Mouse (Mus musculus) C3H10T1/2 (cell line): Measurements from ENCODE around the gene Zfp809. TPM values are rescaled to one million over a fixed set of nuclear protein-coding genes. Genes with fewer than 3 reads are reported as not detected.

Experiments used
- polyA plus RNA-seq, 2 experiments: library from polyadenylated mRNA; unstranded; fragments of >200 nt; fragmentation: generic; extraction: Trizol; gene quantifications; one replicate each; pipeline ENCODE4 v1.2.1; 2012; ENCODE audit warnings: missing spikeins in 2 of 2

Zfp809 gene
- polyA plus RNA-seq = 1 to 10 TPM; 1.4 to 5.2 TPM

GRCm38 (mm10) chr9:22225581-22226388 is at the start of gene Zfp809:
TSS of gene Zfp809 (plus strand) at chr9:22225714.

GRCm38 (mm10) chr9:22188025-22188611 is 37.4 kb upstream of the Zfp809 start, which contains the start of gene Zfp872:
TSS of gene Zfp872 (plus strand) at chr9:22188090.

GRCm38 (mm10) chr9:22259184-22260091 is 33.9 kb downstream of the Zfp809 start, which contains the start of gene Zfp599:
TSS of gene Zfp599 (minus strand) at chr9:22259895.

Other genes starting within 250 kb of the Zfp809 start
- gene Rgl3, start 236.3 kb upstream of the Zfp809 start, polyA plus RNA-seq = 10 to 100 TPM in 1 of 2 experiments, 1 to 10 TPM in 1; 4.1 to 10.4 TPM
- gene Ccdc151, start 223.1 kb upstream of the Zfp809 start, polyA plus RNA-seq = 1 to 10 TPM in 1 of 2 experiments, under 1 TPM in 1; 0.64 to 1.9 TPM
- 100 to 1,000 TPM; 110 to 200 TPM for gene Prkcsh, start 222.9 kb upstream of the Zfp809 start, polyA plus RNA-seq
- gene Elavl3, start 173.7 kb upstream of the Zfp809 start, polyA plus RNA-seq = under 1 TPM in 1 of 2 experiments, not detected in 1; 0.05 TPM
- gene Gm49318, start 154.5 kb upstream of the Zfp809 start, polyA plus RNA-seq = not detected
- 10 to 100 TPM in 1 of 2 experiments, 1 to 10 TPM in 1; 4.2 to 10.3 TPM for gene Zfp653, start 154.3 kb upstream of the Zfp809 start, polyA plus RNA-seq
- 10 to 100 TPM; 15.6 to 33.1 TPM for gene Ecsit, start 140.3 kb upstream of the Zfp809 start, polyA plus RNA-seq
- under 1 TPM; 0.05 to 0.18 TPM for gene Cnn1, start 126.5 kb upstream of the Zfp809 start, polyA plus RNA-seq
- gene Elof1, start 108.5 kb upstream of the Zfp809 start, polyA plus RNA-seq = 100 to 1,000 TPM; 183 to 259 TPM
- not detected for gene Acp5, start 90.0 kb upstream of the Zfp809 start, polyA plus RNA-seq
- gene Pigyl, start 68.9 kb upstream of the Zfp809 start, polyA plus RNA-seq = 10 to 100 TPM; 51.2 to 91.4 TPM
- gene Zfp872, start 37.6 kb upstream of the Zfp809 start, polyA plus RNA-seq = not detected
- under 1 TPM; 0.06 to 0.71 TPM for gene Zfp599, start 34.2 kb downstream of the Zfp809 start, polyA plus RNA-seq
- under 1 TPM in 1 of 2 experiments, not detected in 1; 0.04 TPM for gene Zfp810, start 81.9 kb downstream of the Zfp809 start, polyA plus RNA-seq
- 10 to 100 TPM in 1 of 2 experiments, 1 to 10 TPM in 1; 3.8 to 31.3 TPM for gene Anln, start 163.5 kb downstream of the Zfp809 start, polyA plus RNA-seq
- gene 9530077C05Rik, start 185.8 kb downstream of the Zfp809 start, polyA plus RNA-seq = 1 to 10 TPM; 1.4 to 3.0 TPM
- not detected for gene Gm17545, start 228.6 kb downstream of the Zfp809 start, polyA plus RNA-seq
- gene Rp9, start 244.0 kb downstream of the Zfp809 start, polyA plus RNA-seq = 100 to 1,000 TPM; 119 to 128 TPM